Mouse (Mus musculus): ENCODE measurements around the gene Setd4. TPM values are rescaled to one million over a fixed set of nuclear protein-coding genes. Genes with fewer than 3 reads are reported as not detected.

Gene Setd4
- polyA plus RNA-seq, 1 experiment from 2014 or later, result 1.0 TPM

- Histone ChIP-seq H3K36me3 (ENCODE audit: inconsistent target) (no peaks in the 10 kb centered on the region), H3K79me2 (ENCODE audit: inconsistent target) (no peaks in the 10 kb centered on the region), H3K27ac (no peak overlapping the region), H3K4me3 (ENCODE audit: inconsistent target) (no peak overlapping the region)
- WGBS (ENCODE audit: missing documents), result 62% methylated on average over 6 of the region's 6 CpGs
Observed at GRCm38 (mm10) chr16:93581125-93581524, 22.7 kb downstream of the Setd4 start.

DNA sequence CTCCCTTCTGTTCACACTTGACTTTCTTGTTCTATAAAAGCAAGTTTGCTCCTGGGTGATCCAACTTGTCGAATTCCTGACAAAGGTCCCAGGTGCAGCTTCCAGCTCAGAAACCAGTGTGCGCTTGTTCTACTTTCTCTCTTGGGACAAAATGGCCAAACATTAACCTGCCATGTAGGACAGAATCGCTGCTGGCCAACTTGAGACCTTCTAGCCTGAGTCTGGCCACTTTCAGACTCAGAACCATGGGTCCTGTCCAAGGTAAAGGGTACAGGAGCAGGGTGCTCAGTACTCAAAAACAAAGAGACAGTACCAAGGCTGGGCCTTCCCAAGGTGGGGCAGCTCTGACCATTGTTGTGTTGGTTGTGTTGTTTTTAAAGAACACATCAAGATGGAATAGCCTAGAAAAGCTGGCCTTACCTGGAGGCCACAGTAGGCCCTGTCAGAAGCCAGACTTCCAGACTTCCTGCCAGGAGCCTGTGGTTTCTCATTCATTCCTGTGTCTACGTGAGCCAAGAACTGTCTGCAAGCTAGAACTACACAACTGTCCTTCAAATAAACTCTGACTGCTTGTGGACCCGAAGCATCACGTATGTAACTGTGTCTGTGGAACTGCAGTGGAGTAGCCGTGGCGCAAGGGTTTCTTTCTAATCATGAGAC is 25.4 kb downstream of the Setd4 start:
- Histone ChIP-seq H3K4me3 (ENCODE audit: inconsistent target) (no peak overlapping the region), H3K36me3 (ENCODE audit: inconsistent target) (no peaks in the 10 kb centered on the region), H3K79me2 (ENCODE audit: inconsistent target) (no peaks in the 10 kb centered on the region), H3K27ac (no peak overlapping the region)
- WGBS (ENCODE audit: missing documents), result 94% methylated on average over 8 of the region's 8 CpGs

- whole genome bisulfite sequencing (ENCODE audit: missing documents), result 50% methylated on average over 14 of the region's 14 CpGs
- H3K79me2 ChIP-seq (ENCODE audit: inconsistent target), result no peaks in the 10 kb centered on the region
- H3K27ac ChIP-seq, result no peak overlapping the region
- no peak overlapping the region for H3K4me3 ChIP-seq (ENCODE audit: inconsistent target)
- H3K36me3 ChIP-seq (ENCODE audit: inconsistent target), result no peaks in the 10 kb centered on the region
Observed at GRCm38 (mm10) chr16:93576412-93577082, 27.3 kb downstream of the Setd4 start.

GRCm38 (mm10) chr16:93575574-93575973 is 28.3 kb downstream of the Setd4 start:
- 89% methylated on average over 5 of the region's 5 CpGs for WGBS (ENCODE audit: missing documents)
- no peak overlapping the region for H3K4me3 ChIP-seq (ENCODE audit: inconsistent target)

GRCm38 (mm10) chr16:93574521-93575191 is 29.2 kb downstream of the Setd4 start:
- Histone ChIP-seq H3K4me3 (ENCODE audit: inconsistent target) (no peak overlapping the region), H3K79me2 (ENCODE audit: inconsistent target) (no peaks in the 10 kb centered on the region), H3K27ac (no peak overlapping the region), H3K36me3 (ENCODE audit: inconsistent target) (no peaks in the 10 kb centered on the region)
- 50% methylated on average over 18 of the region's 18 CpGs for WGBS (ENCODE audit: missing documents)

More at GRCm38 (mm10) chr16:93575574-93575973, 28.3 kb downstream of the Setd4 start:
- Histone ChIP-seq H3K79me2 (ENCODE audit: inconsistent target) (no peaks in the 10 kb centered on the region), H3K36me3 (ENCODE audit: inconsistent target) (no peaks in the 10 kb centered on the region), H3K27ac (no peak overlapping the region)

GRCm38 (mm10) chr16:93573434-93573833 is 30.4 kb downstream of the Setd4 start:
- no peak overlapping the region for H3K4me3 ChIP-seq (ENCODE audit: inconsistent target)
- WGBS (ENCODE audit: missing documents), result 94% methylated on average over 5 of the region's 5 CpGs
- no peaks in the 10 kb centered on the region for H3K79me2 ChIP-seq (ENCODE audit: inconsistent target)
- no peaks in the 10 kb centered on the region for H3K36me3 ChIP-seq (ENCODE audit: inconsistent target)
- H3K27ac ChIP-seq, result no peak overlapping the region

GRCm38 (mm10) chr16:93572383-93572782 is 31.5 kb downstream of the Setd4 start:
- no peak overlapping the region for H3K27ac ChIP-seq

DNA sequence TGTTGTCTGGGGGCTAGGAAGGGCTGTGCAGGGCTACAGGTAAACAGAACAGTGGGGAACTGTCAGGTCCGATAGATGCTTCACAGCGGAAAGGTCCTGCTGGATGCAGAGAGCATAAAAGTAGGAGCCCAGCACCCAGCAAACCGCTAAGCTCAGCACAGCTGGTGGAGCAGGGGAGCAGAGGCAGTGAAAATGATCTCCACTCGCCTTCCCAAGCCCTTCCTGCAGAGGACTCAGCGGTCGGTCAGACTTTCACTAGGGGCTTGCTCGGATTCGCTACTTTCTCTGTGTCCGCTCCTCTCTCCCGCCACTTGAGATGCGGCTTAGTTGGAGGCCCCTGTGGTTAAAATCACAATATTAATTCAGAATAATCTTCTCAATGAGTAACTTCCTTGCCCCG is 45.4 kb downstream of the Setd4 start:
- Histone ChIP-seq H3K4me3 (ENCODE audit: inconsistent target) (no peak overlapping the region), H3K79me2 (ENCODE audit: inconsistent target) (no peaks in the 10 kb centered on the region), H3K36me3 (ENCODE audit: inconsistent target) (no peaks in the 10 kb centered on the region), H3K27ac (no peak overlapping the region)
- 65% methylated on average over 11 of the region's 12 CpGs for whole genome bisulfite sequencing (ENCODE audit: missing documents)

More at GRCm38 (mm10) chr16:93572383-93572782, 31.5 kb downstream of the Setd4 start:
- WGBS (ENCODE audit: missing documents), result 42% methylated on average over 6 of the region's 6 CpGs
- Histone ChIP-seq H3K4me3 (ENCODE audit: inconsistent target) (no peak overlapping the region), H3K79me2 (ENCODE audit: inconsistent target) (no peaks in the 10 kb centered on the region), H3K36me3 (ENCODE audit: inconsistent target) (no peaks in the 10 kb centered on the region)

DNA sequence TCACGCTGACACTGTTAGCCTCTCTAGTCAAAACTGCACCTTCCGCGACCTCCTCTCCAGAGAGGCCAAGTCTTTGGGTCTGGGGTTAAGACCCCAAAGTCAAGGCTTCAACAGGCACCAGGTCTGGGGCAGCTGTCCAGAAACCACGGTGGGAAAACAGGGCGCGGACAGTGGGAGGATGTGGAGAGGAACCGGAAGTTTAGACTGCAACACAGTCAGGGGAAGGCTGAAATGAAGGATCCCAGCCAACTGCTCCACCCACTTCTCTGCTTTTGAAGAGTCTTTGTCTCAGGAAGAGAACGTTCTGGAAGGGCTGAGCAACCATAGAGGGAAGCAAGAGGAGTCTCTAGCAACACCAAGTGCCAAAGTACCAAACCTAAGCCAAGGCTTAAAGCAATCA is 46.2 kb downstream of the Setd4 start:
- Histone ChIP-seq H3K27ac (no peak overlapping the region), H3K4me3 (ENCODE audit: inconsistent target) (no peak overlapping the region), H3K79me2 (ENCODE audit: inconsistent target) (no peaks in the 10 kb centered on the region), H3K36me3 (ENCODE audit: inconsistent target) (no peaks in the 10 kb centered on the region)
- 39% methylated on average over 8 of the region's 8 CpGs for WGBS (ENCODE audit: missing documents)

GRCm38 (mm10) chr16:93552686-93553513 is 51.0 kb downstream of the Setd4 start:
- Histone ChIP-seq H3K79me2 (ENCODE audit: inconsistent target) (no peaks in the 10 kb centered on the region), H3K4me3 (ENCODE audit: inconsistent target) (no peak overlapping the region), H3K27ac (no peak overlapping the region), H3K36me3 (ENCODE audit: inconsistent target) (no peaks in the 10 kb centered on the region)
- 44% methylated on average over 12 of the region's 12 CpGs for WGBS (ENCODE audit: missing documents)

- Histone ChIP-seq H3K36me3 (ENCODE audit: inconsistent target) (no peaks in the 10 kb centered on the region), H3K27ac (no peak overlapping the region), H3K4me3 (ENCODE audit: inconsistent target) (no peak overlapping the region), H3K79me2 (ENCODE audit: inconsistent target) (no peaks in the 10 kb centered on the region)
- 91% methylated on average over 10 of the region's 10 CpGs for WGBS (ENCODE audit: missing documents)
Observed at GRCm38 (mm10) chr16:93549287-93549686, 54.6 kb downstream of the Setd4 start.

GRCm38 (mm10) chr16:93548045-93548444 is 55.8 kb downstream of the Setd4 start:
- Histone ChIP-seq H3K36me3 (ENCODE audit: inconsistent target) (no peaks in the 10 kb centered on the region), H3K79me2 (ENCODE audit: inconsistent target) (no peaks in the 10 kb centered on the region), H3K4me3 (ENCODE audit: inconsistent target) (no peak overlapping the region), H3K27ac (no peak overlapping the region)
- 88% methylated on average over 2 of the region's 2 CpGs for WGBS (ENCODE audit: missing documents)

GRCm38 (mm10) chr16:93547122-93547521 is 56.7 kb downstream of the Setd4 start:
- Histone ChIP-seq H3K27ac (no peak overlapping the region), H3K4me3 (ENCODE audit: inconsistent target) (no peak overlapping the region), H3K79me2 (ENCODE audit: inconsistent target) (no peaks in the 10 kb centered on the region), H3K36me3 (ENCODE audit: inconsistent target) (no peaks in the 10 kb centered on the region)
- WGBS (ENCODE audit: missing documents), result 8% methylated on average over 3 of the region's 3 CpGs

DNA sequence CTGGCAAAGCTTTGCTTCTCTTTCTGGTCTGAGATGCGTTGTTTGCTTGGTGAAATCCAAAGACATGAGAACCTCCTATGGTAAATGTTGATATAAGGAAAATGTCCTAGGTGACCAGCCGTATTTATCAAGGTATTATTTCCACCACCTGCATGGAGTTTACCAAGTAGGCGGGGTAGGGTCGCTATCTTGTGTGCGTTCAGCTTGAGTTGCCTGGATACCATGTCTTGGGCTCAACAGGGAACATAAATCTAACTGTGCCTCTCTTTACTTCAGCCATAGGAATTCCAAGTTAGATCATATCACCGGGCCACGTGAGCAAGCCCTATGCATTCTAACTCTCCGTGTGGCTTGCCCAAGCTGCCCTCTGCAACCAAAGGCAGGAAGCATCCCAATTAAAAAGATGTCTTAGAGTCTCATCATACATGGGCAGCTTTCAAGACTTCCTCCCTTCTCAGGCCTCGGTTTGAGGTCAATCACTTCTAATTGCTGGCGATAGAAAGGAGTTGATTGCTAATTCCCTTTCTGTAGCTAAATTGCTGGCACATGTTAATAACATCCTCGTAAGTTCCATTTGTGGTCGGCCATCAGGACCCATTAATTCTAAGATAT is 57.4 kb downstream of the Setd4 start:
- H3K4me3 ChIP-seq (ENCODE audit: inconsistent target), result no peak overlapping the region
- no peaks in the 10 kb centered on the region for H3K36me3 ChIP-seq (ENCODE audit: inconsistent target)
- H3K27ac ChIP-seq, result no peak overlapping the region
- WGBS (ENCODE audit: missing documents), result 82% methylated on average over 12 of the region's 12 CpGs
- no peaks in the 10 kb centered on the region for H3K79me2 ChIP-seq (ENCODE audit: inconsistent target)
